Mouse (Mus musculus): ENCODE data around the gene Pnrc1.

GRCm38 (mm10) chr4:33224003-33224675 lies 65.8 kb downstream of the Pnrc1 start:
- TF ChIP-seq CTCF (IDR thresholded peaks at IDR 0.05), result no peak
- no peak for TF ChIP-seq EP300 (IDR thresholded peaks at IDR 0.05)

Data from lung, postnatal 0 days (tissue).